Mouse (Mus musculus) urinary bladder, postnatal 4 days (tissue): ENCODE results near the gene Hapln3.
A peak's percentile ranks its signal among the peaks of the same experiment; 100 is the strongest.

ENCODE experiments used
- DNase-seq, 2 experiments: peaks; one replicate each; pipeline ENCODE4 v3.0.0; 2021 to 2022; ENCODE audit warnings: low spot score in 2 of 2

The Hapln3 gene

GRCm38 (mm10) chr7:79130843-79131444, at the start of gene Hapln3:
Gene Hapln3 (minus strand): TSS chr7:79131018.
- DNase-seq = no peak

- DNase-seq = no peak
These were observed 43.0 kb upstream of the Hapln3 start for GRCm38 (mm10) chr7:79173800-79174199.

- DNase-seq = no peak
These were observed 41.0 kb upstream of the Hapln3 start for GRCm38 (mm10) chr7:79171782-79172181.

- DNase-seq = no peak
These were observed 36.3 kb upstream of the Hapln3 start for GRCm38 (mm10) chr7:79167006-79167562.

- no peak for DNase-seq
These were observed 28.6 kb upstream of the Hapln3 start for GRCm38 (mm10) chr7:79159406-79159805.

- no peak for DNase-seq
These were observed 18.7 kb upstream of the Hapln3 start for GRCm38 (mm10) chr7:79149522-79149921.

- peak; percentile 85 to 89 for DNase-seq
These were observed 18.0 kb upstream of the Hapln3 start, which contains the start of gene Mfge8 for GRCm38 (mm10) chr7:79148711-79149266. Gene Mfge8 (minus strand): TSS chr7:79149060.

- DNase-seq = no peak
These were observed 17.3 kb upstream of the Hapln3 start for GRCm38 (mm10) chr7:79147931-79148653.

- no peak for DNase-seq
These were observed 16.4 kb upstream of the Hapln3 start for GRCm38 (mm10) chr7:79147011-79147837.

- peak; percentile 70 to 81 for DNase-seq
These were observed 10.1 kb upstream of the Hapln3 start for GRCm38 (mm10) chr7:79140897-79141296.

GRCm38 (mm10) chr7:79139891-79140591, 9.2 kb upstream of the Hapln3 start:
- no peak for DNase-seq

- no peak for DNase-seq
These were observed 8.6 kb upstream of the Hapln3 start for GRCm38 (mm10) chr7:79139328-79139824.

GRCm38 (mm10) chr7:79133391-79133790, 2.6 kb upstream of the Hapln3 start:
- no peak for DNase-seq

GRCm38 (mm10) chr7:79130385-79130784, 433 bp downstream of the Hapln3 start:
- no peak for DNase-seq

GRCm38 (mm10) chr7:79129883-79130282, 935 bp downstream of the Hapln3 start:
- no peak for DNase-seq

- DNase-seq = no peak
These were observed 7.4 kb downstream of the Hapln3 start for GRCm38 (mm10) chr7:79123465-79123864.

- DNase-seq = no peak
These were observed 17.0 kb downstream of the Hapln3 start for GRCm38 (mm10) chr7:79113848-79114247.

- no peak for DNase-seq
These were observed 34.3 kb downstream of the Hapln3 start for GRCm38 (mm10) chr7:79096492-79096891.

GRCm38 (mm10) chr7:79089111-79089510, 41.7 kb downstream of the Hapln3 start:
- no peak for DNase-seq

- DNase-seq = peak; percentile 43 to 79
These were observed 50.0 kb downstream of the Hapln3 start for GRCm38 (mm10) chr7:79080572-79081399.
